Mouse (Mus musculus): ENCODE measurements around the gene Cog3. TPM values are rescaled to one million over a fixed set of nuclear protein-coding genes. Genes with fewer than 3 reads are reported as not detected.
A peak's percentile ranks its signal among the peaks of the same experiment; 100 is the strongest.

Cog3 gene
- total RNA-seq, 2 experiments from 2014 or later: 23.1 to 25.5 TPM

- DNase-seq (ENCODE audit: low spot score in 2 of 2): no peak
- intact Hi-C loops (cut with DNase I): loop anchor here (10.0 kb wide), 1 partner anchor 258 kb away; the partner anchor contains the start of gene Siah3
Observed at GRCm38 (mm10) chr14:75712687-75713086, 41.6 kb downstream of the Cog3 start.

DNA sequence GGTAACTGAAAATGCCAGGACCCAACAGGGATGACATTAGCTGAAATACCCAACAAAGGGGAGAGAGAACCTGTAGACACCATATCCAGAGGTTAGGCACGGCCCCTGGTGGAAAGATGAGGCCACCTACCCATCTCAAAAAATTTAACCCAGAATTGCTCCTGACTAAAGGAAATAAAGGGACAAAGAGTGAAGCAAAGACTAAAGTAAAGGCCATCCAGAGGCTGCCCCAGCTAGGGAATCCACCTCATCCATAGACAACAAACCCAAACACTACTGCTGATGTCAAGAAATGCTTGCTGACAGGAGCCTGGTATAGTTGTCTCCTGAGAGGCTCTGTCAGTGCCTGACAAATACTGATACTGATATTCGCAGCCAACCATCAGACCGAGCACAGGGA, 42.6 kb downstream of the Cog3 start:
- no peak for DNase-seq (ENCODE audit: low spot score in 2 of 2)
- intact Hi-C loops (cut with DNase I): loop anchor here (10.0 kb wide), 1 partner anchor 257 kb away; the partner anchor contains the start of gene Siah3

- no peak for DNase-seq (ENCODE audit: low spot score in 2 of 2)
- intact Hi-C loops (cut with DNase I): no loop called here
Observed at GRCm38 (mm10) chr14:75708986-75709385, 45.3 kb downstream of the Cog3 start.

GRCm38 (mm10) chr14:75707771-75708170, 46.5 kb downstream of the Cog3 start:
- DNase-seq (ENCODE audit: low spot score in 2 of 2): no peak
- intact Hi-C loops (cut with DNase I): no loop called here

DNA sequence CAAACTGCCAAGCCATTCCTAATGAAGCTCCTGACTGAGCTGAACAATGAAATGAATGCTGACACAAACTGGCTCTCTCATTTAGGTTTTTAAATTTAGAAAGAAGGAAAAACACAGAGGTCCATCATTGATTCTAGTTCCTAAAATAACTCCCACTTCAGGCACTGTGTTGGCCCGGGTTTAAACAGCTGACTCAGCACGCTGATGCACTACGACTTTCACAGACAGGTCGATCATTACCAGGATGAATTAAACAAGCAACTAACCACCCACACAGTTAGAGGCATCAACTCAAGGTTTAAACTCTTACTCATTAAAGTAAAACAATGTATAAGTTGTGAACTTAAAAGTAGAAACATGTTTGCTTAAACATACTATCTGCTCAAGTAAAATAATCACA, 47.7 kb downstream of the Cog3 start:
- no peak for DNase-seq (ENCODE audit: low spot score in 2 of 2)
- intact Hi-C loops (cut with DNase I): no loop called here

- no peak for DNase-seq (ENCODE audit: low spot score in 2 of 2)
- intact Hi-C loops (cut with DNase I): no loop called here
Observed at GRCm38 (mm10) chr14:75697928-75698327, 56.4 kb downstream of the Cog3 start.

DNA sequence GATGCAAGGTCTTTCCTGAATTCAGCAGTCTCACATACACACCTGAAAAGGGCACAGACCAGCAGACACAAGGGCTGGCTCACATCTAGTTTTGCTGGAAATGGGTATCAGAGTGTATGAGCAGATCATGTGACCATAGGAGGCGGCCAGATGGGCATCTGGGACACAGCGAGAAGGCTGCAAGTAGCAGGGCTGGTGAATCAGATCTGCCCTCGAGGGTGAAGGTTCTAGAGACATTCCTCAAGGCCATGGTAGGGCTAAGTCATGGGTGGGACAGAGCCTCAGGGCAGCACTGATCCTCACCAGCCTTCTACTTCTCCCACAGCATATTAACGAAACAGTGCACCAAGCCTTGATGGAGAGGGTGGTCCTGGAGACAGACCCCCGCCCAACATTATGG, 58.2 kb downstream of the Cog3 start:
- intact Hi-C loops (cut with DNase I): no loop called here
- no peak for DNase-seq (ENCODE audit: low spot score in 2 of 2)

DNA sequence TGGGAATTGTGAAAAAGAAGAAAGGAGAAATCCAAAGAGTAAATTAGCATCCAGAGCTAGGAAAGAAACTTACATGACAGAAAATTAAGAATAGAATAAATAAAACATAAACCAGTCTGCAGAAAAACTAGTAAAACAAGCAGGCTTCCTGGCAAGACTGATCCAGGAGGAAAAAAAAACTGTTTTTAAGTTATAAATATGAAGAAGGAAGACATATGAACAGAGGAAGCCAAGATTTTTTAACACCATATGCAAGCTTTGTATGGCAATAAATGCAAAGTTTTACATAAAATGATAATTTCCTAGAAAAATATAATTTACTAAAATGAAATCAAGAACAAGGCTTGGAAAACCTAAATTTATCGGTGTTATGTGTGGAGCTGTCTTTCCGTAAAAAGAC, 63.9 kb downstream of the Cog3 start:
- DNase-seq (ENCODE audit: low spot score in 2 of 2): no peak
- intact Hi-C loops (cut with DNase I): no loop called here

- DNase-seq (ENCODE audit: low spot score in 2 of 2): no peak
- intact Hi-C loops (cut with DNase I): no loop called here
Observed at GRCm38 (mm10) chr14:75676316-75676715, 78.0 kb downstream of the Cog3 start.

GRCm38 (mm10) chr14:75669085-75669645, 85.2 kb downstream of the Cog3 start:
- DNase-seq (ENCODE audit: low spot score in 2 of 2): no peak
- intact Hi-C loops (cut with DNase I): no loop called here

GRCm38 (mm10) chr14:75665430-75666180, 88.7 kb downstream of the Cog3 start:
- no peak for DNase-seq (ENCODE audit: low spot score in 2 of 2)
- intact Hi-C loops (cut with DNase I): no loop called here

DNA sequence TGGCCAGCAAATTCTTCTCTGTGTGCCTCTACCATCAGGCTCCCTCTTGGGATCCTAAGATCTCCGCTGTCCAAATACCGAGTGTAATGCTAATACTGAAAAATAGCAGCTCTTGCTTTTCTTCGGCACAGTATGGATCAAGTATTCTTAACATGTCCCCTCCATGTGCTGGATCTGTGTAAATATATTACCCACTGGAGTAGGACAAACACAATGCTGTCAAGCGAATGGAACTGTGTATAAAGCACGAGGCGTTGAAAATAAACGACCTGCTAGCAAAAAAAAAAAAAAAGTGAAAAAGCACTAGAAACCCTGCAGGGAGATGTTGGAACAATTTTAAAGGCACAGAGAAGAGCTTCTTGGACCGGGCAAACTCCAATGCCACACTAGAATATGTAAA, 92.8 kb downstream of the Cog3 start:
- intact Hi-C loops (cut with DNase I): no loop called here
- no peak for DNase-seq (ENCODE audit: low spot score in 2 of 2)

- intact Hi-C loops (cut with DNase I): no loop called here
- peak in 1 of 2 experiments; percentile 5 for DNase-seq (ENCODE audit: low spot score in 2 of 2)
Observed at GRCm38 (mm10) chr14:75660936-75661335, 93.4 kb downstream of the Cog3 start.

Other genes with a start within 250 kb of the Cog3 start
- not detected for gene Spert, start 161.4 kb downstream of the Cog3 start, total RNA-seq (2021)
- gene Erich6b, start 112.3 kb downstream of the Cog3 start, total RNA-seq (2021): not detected
- gene Slc25a30, start 32.5 kb upstream of the Cog3 start, total RNA-seq (2021): 10 to 100 TPM; 11.3 to 11.7 TPM
- 100 to 1,000 TPM; 939 to 945 TPM for gene Tpt1, start 90.6 kb upstream of the Cog3 start, total RNA-seq (2021)
- 10 to 100 TPM; 12.5 to 15.5 TPM for gene Kctd4, start 200.5 kb upstream of the Cog3 start, total RNA-seq (2021)

Data from left cerebral cortex, postnatal 36 days (tissue).